Mouse (Mus musculus) cerebellum, adult 2 months (tissue): ENCODE measurements around the gene Gpc6.

Source experiments
- CTCF ChIP-seq: fragments of 200-500 bp; IDR thresholded peaks from 2 replicates; pipeline ENCODE4 v1.5.1; 2011; ENCODE audit warnings: low read depth, mild to moderate bottlenecking, control low read depth, low read length, moderate library complexity, borderline replicate concordance; ENCODE audit not compliant: insufficient read depth
- POLR2A ChIP-seq: fragments of 200-500 bp; IDR thresholded peaks from 2 replicates; pipeline ENCODE4 v1.6.1; 2011; ENCODE audit warnings: low read length, control low read depth, borderline replicate concordance; ENCODE audit not compliant: insufficient read depth

GRCm38 (mm10) chr14:117581740-117582139 is 656.6 kb downstream of the Gpc6 start:
- TF ChIP-seq POLR2A (no peak), CTCF (no peak)
